Mouse (Mus musculus) hindbrain, embryonic 10.5 days (tissue): ENCODE measurements around the gene Zfp12. TPM values are rescaled to one million over a fixed set of nuclear protein-coding genes. Genes with fewer than 3 reads are reported as not detected.

Experiments
- DNase-seq: peaks from one replicate; pipeline ENCODE4 v3.0.0-alpha.2; 2017; ENCODE audit warnings: low spot score
- H3K27ac ChIP-seq: fragments of 300-500 bp; sonication (generic); 2 replicates; pipeline ENCODE4 v1.5.1; 2016; ENCODE audit warnings: mild to moderate bottlenecking, moderate library complexity
- H3K27me3 ChIP-seq: fragments of 300-500 bp; sonication (generic); 2 replicates; pipeline ENCODE4 v1.6.1; 2016; ENCODE audit warnings: mild to moderate bottlenecking; ENCODE audit not compliant: poor library complexity, insufficient read depth, severe bottlenecking
- H3K36me3 ChIP-seq: fragments of 300-500 bp; sonication (generic); 2 replicates; pipeline ENCODE4 v1.6.1; 2016; ENCODE audit warnings: mild to moderate bottlenecking, moderate library complexity
- H3K4me1 ChIP-seq: fragments of 300-500 bp; sonication (generic); replicated peaks from 2 replicates; pipeline ENCODE4 v1.6.1; 2016; ENCODE audit warnings: mild to moderate bottlenecking
- H3K4me3 ChIP-seq: fragments of 300-500 bp; sonication (generic); 2 replicates; pipeline ENCODE4 v1.5.1; 2016; ENCODE audit warnings: mild to moderate bottlenecking, moderate library complexity
- H3K9me3 ChIP-seq: fragments of 300-500 bp; sonication (generic); 2 replicates; pipeline ENCODE4 v1.6.1; 2016; ENCODE audit warnings: mild to moderate bottlenecking, moderate library complexity
- WGBS: fragments of 180-500 bp; shearing (Covaris S2); methylation state at CpG from one replicate; pipeline ENCODE4 v1.1.7; 2016; 5-methylcytosine and 5-hydroxymethylcytosine counted together
- polyA plus RNA-seq: library from polyadenylated mRNA; unstranded; fragments of >200 nt; fragmentation: Nextera tagmentation; extraction: Ambion mirVana; gene quantifications from 2 replicates; pipeline ENCODE4 v1.2.1, GENCODE M21; 2016

The Zfp12 gene
- polyA plus RNA-seq, 1 experiment from 2014 or later: 19.9 TPM

- Histone ChIP-seq H3K4me1 (peaks cover 37% of the 10 kb centered on the region), H3K36me3 (peaks cover under 1% of the 10 kb centered on the region; the same call in 1 of the 2 replicates), H3K4me3 (peak overlapping the region; percentile 98), H3K27ac (peak overlapping the region; percentile 98), H3K27me3 (peaks cover 6% of the 10 kb centered on the region; the same call in 1 of the 2 replicates), H3K9me3 (no peaks in the 10 kb centered on the region)
- no peak for DNase-seq
- WGBS: 4% methylated on average over 12 of the region's 12 CpGs
Observed at GRCm38 (mm10) chr5:143270151-143270519, 35.2 kb downstream of the Zfp12 start.

- Histone ChIP-seq H3K4me3 (no peak overlapping the region), H3K27me3 (peaks cover 14% of the 10 kb centered on the region), H3K36me3 (no peaks in the 10 kb centered on the region), H3K4me1 (peaks cover 30% of the 10 kb centered on the region), H3K27ac (no peak overlapping the region), H3K9me3 (no peaks in the 10 kb centered on the region)
- 88% methylated on average over 6 of the region's 6 CpGs for WGBS
- no peak for DNase-seq
Observed at GRCm38 (mm10) chr5:143271642-143272041, 36.7 kb downstream of the Zfp12 start.

GRCm38 (mm10) chr5:143272108-143272507 lies 37.1 kb downstream of the Zfp12 start:
- H3K4me1 ChIP-seq: peaks cover 30% of the 10 kb centered on the region
- no peak overlapping the region for H3K27ac ChIP-seq
- no peak overlapping the region for H3K4me3 ChIP-seq
- no peaks in the 10 kb centered on the region for H3K36me3 ChIP-seq
- WGBS: 85% methylated on average over 3 of the region's 3 CpGs
- H3K27me3 ChIP-seq: peaks cover 15% of the 10 kb centered on the region
- DNase-seq: no peak
- no peaks in the 10 kb centered on the region for H3K9me3 ChIP-seq

GRCm38 (mm10) chr5:143272540-143273330 lies 37.8 kb downstream of the Zfp12 start:
- DNase-seq: no peak
- WGBS: 92% methylated on average over 16 of the region's 16 CpGs
- Histone ChIP-seq H3K36me3 (no peaks in the 10 kb centered on the region), H3K27ac (no peak overlapping the region), H3K27me3 (peaks cover 21% of the 10 kb centered on the region), H3K4me3 (no peak overlapping the region), H3K9me3 (no peaks in the 10 kb centered on the region), H3K4me1 (peaks cover 30% of the 10 kb centered on the region)

- Histone ChIP-seq H3K4me1 (peaks cover 6% of the 10 kb centered on the region), H3K27me3 (peaks cover 28% of the 10 kb centered on the region), H3K36me3 (no peaks in the 10 kb centered on the region), H3K4me3 (no peak overlapping the region), H3K27ac (no peak overlapping the region), H3K9me3 (no peaks in the 10 kb centered on the region)
- no peak for DNase-seq
- 61% methylated on average over 5 of the region's 5 CpGs for WGBS
Observed at GRCm38 (mm10) chr5:143275761-143276160, 40.8 kb downstream of the Zfp12 start.

- WGBS: 45% methylated on average over 10 of the region's 10 CpGs
- DNase-seq: no peak
- no peaks in the 10 kb centered on the region for H3K4me1 ChIP-seq
- no peaks in the 10 kb centered on the region for H3K9me3 ChIP-seq
- H3K27me3 ChIP-seq: peaks cover 31% of the 10 kb centered on the region
- H3K4me3 ChIP-seq: no peak overlapping the region
- no peaks in the 10 kb centered on the region for H3K36me3 ChIP-seq
- no peak overlapping the region for H3K27ac ChIP-seq
Observed at GRCm38 (mm10) chr5:143279247-143279646, 44.3 kb downstream of the Zfp12 start.

GRCm38 (mm10) chr5:143284762-143285161 lies 49.8 kb downstream of the Zfp12 start:
- 38% methylated on average over 6 of the region's 6 CpGs for WGBS
- Histone ChIP-seq H3K36me3 (0 out of 2 replicates have a peak, but pooled peaks cover 4% of the 10 kb centered on the region), H3K27me3 (peaks cover 61% of the 10 kb centered on the region), H3K4me1 (peaks cover 17% of the 10 kb centered on the region), H3K4me3 (no peak overlapping the region), H3K9me3 (no peaks in the 10 kb centered on the region), H3K27ac (no peak overlapping the region)
- DNase-seq: no peak

GRCm38 (mm10) chr5:143287774-143288328 lies 52.9 kb downstream of the Zfp12 start:
- Histone ChIP-seq H3K9me3 (no peaks in the 10 kb centered on the region), H3K4me3 (peak overlapping the region; percentile 49), H3K36me3 (0 out of 2 replicates have a peak, but pooled peaks cover 4% of the 10 kb centered on the region), H3K27me3 (peaks cover 88% of the 10 kb centered on the region), H3K27ac (peak overlapping the region; percentile 2; the same call in 1 of the 2 replicates), H3K4me1 (peaks cover 21% of the 10 kb centered on the region)
- WGBS: 1% methylated on average over 48 of the region's 48 CpGs
- DNase-seq: peak; percentile 41

GRCm38 (mm10) chr5:143288378-143288911 lies 53.5 kb downstream of the Zfp12 start:
- H3K4me1 ChIP-seq: peaks cover 27% of the 10 kb centered on the region
- 10% methylated on average over 9 of the region's 9 CpGs for WGBS
- no peaks in the 10 kb centered on the region for H3K9me3 ChIP-seq
- DNase-seq: no peak
- H3K27me3 ChIP-seq: peaks cover 94% of the 10 kb centered on the region
- peak overlapping the region; percentile 2; the same call in 1 of the 2 replicates for H3K27ac ChIP-seq
- peaks cover 4% of the 10 kb centered on the region; the same call in 1 of the 2 replicates for H3K36me3 ChIP-seq
- H3K4me3 ChIP-seq: peak overlapping the region; percentile 49

- DNase-seq: no peak
- Histone ChIP-seq H3K4me3 (no peak overlapping the region), H3K27me3 (peaks cover 100% of the 10 kb centered on the region), H3K36me3 (peaks cover 4% of the 10 kb centered on the region; the same call in 1 of the 2 replicates), H3K9me3 (no peaks in the 10 kb centered on the region), H3K27ac (no peak overlapping the region), H3K4me1 (peaks cover 32% of the 10 kb centered on the region)
- 71% methylated on average over 9 of the region's 9 CpGs for WGBS
Observed at GRCm38 (mm10) chr5:143289299-143289698, 54.3 kb downstream of the Zfp12 start.

GRCm38 (mm10) chr5:143292879-143293278 lies 57.9 kb downstream of the Zfp12 start:
- WGBS: 4% methylated on average over 19 of the region's 19 CpGs
- 0 out of 2 replicates have a peak overlapping the region, but pooled peaks have one; percentile 42 for H3K27ac ChIP-seq
- no peaks in the 10 kb centered on the region for H3K9me3 ChIP-seq
- no peak for DNase-seq
- peaks cover 74% of the 10 kb centered on the region for H3K27me3 ChIP-seq
- peak overlapping the region; percentile 51 for H3K4me3 ChIP-seq
- peaks cover 16% of the 10 kb centered on the region for H3K36me3 ChIP-seq
- peaks cover 26% of the 10 kb centered on the region for H3K4me1 ChIP-seq

GRCm38 (mm10) chr5:143293404-143293803 lies 58.4 kb downstream of the Zfp12 start, which contains the start of gene Zfp853:
TSS of gene Zfp853 (minus strand) at chr5:143293623.
- H3K36me3 ChIP-seq: peaks cover 21% of the 10 kb centered on the region
- H3K4me3 ChIP-seq: peak within 1 kb of the TSS; percentile 51
- H3K9me3 ChIP-seq: no peaks in the 10 kb centered on the region
- WGBS: 5% methylated on average over 38 of the region's 38 CpGs
- H3K27me3 ChIP-seq: peaks cover 69% of the 10 kb centered on the region
- H3K27ac ChIP-seq: peak within 1 kb of the TSS; percentile 42; the same call in 1 of the 2 replicates
- no peak for DNase-seq
- peaks cover 21% of the 10 kb centered on the region for H3K4me1 ChIP-seq

GRCm38 (mm10) chr5:143294862-143295261 lies 59.9 kb downstream of the Zfp12 start:
- H3K9me3 ChIP-seq: no peaks in the 10 kb centered on the region
- peaks cover 32% of the 10 kb centered on the region for H3K36me3 ChIP-seq
- no peak for DNase-seq
- peaks cover 54% of the 10 kb centered on the region for H3K27me3 ChIP-seq
- H3K4me1 ChIP-seq: peaks cover 15% of the 10 kb centered on the region
- WGBS: 97% methylated on average over 3 of the region's 3 CpGs
- no peak overlapping the region for H3K4me3 ChIP-seq
- no peak overlapping the region for H3K27ac ChIP-seq
